Mouse (Mus musculus): Measurements from ENCODE around the gene Esp38.
"Not testable (repeated sequence)": the region's sequence is repeated elsewhere in the genome, so short reads cannot be mapped to it uniquely, and the experiment has no call there.

Esp38 gene

DNA sequence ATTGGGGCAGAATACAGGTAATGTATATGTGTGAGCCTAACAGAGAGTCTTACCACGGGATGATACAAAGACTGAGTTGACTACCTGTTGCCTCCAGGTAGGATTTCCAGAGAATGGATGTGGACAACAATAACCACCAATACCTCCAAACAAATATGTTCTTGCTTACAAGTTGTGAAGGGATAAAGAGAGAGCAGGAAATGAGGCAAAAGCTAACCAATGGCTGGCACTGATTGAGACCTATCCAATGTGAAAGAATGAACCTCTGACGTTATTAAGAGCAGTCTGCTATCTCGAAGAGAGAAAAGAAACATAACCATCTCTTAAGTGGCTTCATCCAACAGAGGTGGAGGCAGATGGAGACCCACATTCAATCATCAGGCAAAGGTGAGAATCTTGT, at the start of gene Esp38:
Gene Esp38, plus strand, starts transcription at position 301 of the 400 bp plus-strand sequence.
- no peak for DNase-seq (ENCODE audit: low spot score)

GRCm38 (mm10) chr17:39902928-39903545, 47.3 kb upstream of the Esp38 start:
- DNase-seq (ENCODE audit: low spot score): not testable (repeated sequence)
